Mouse (Mus musculus) midbrain, postnatal 0 days (tissue): ENCODE data around the gene Ppp1r14d. TPM values are rescaled to one million over a fixed set of nuclear protein-coding genes. Genes with fewer than 3 reads are reported as not detected.

ENCODE experiments used
- ATAC-seq: fragments of 200-750 bp; cut with Nextera tagmentation; 2 replicates; pipeline ENCODE4 v1.8.0; 2017; ENCODE audit warnings: moderate number of reproducible peaks, mild to moderate bottlenecking, moderate TSS enrichment, moderate library complexity; ENCODE audit not compliant: low FRiP score
- DNase-seq: peaks from one replicate; pipeline ENCODE4 v3.0.0-alpha.2; 2015; ENCODE audit warnings: low spot score
- H3K27ac ChIP-seq: fragments of 300-500 bp; sonication (generic); 2 replicates; pipeline ENCODE4 v1.5.1; 2014; ENCODE audit warnings: low read depth, mild to moderate bottlenecking, low read length, mixed read lengths
- H3K27me3 ChIP-seq: fragments of 300-500 bp; sonication (generic); 2 replicates; pipeline ENCODE4 v1.6.1; 2014; ENCODE audit warnings: low read length, control low read depth, mixed read lengths; ENCODE audit not compliant: insufficient read depth
- H3K36me3 ChIP-seq: fragments of 300-500 bp; sonication (generic); 2 replicates; pipeline ENCODE4 v1.6.1; 2014; ENCODE audit warnings: low read length, control low read depth, mixed read lengths; ENCODE audit not compliant: insufficient read depth
- H3K4me1 ChIP-seq: fragments of 300-500 bp; sonication (generic); 2 replicates; pipeline ENCODE4 v1.6.1; 2014; ENCODE audit warnings: mild to moderate bottlenecking, control low read depth, antibody characterized with exemption, low read length, mixed read lengths; ENCODE audit not compliant: insufficient read depth
- H3K4me2 ChIP-seq: fragments of 300-500 bp; sonication (generic); 2 replicates; pipeline ENCODE4 v1.6.1; 2014; ENCODE audit warnings: low read depth, mild to moderate bottlenecking, low read length, mixed read lengths; ENCODE audit not compliant: poor library complexity, severe bottlenecking
- H3K4me3 ChIP-seq: fragments of 300-500 bp; sonication (generic); 2 replicates; pipeline ENCODE4 v1.5.1; 2014; ENCODE audit warnings: low read depth, mild to moderate bottlenecking, low read length, moderate library complexity
- H3K9ac ChIP-seq: fragments of 300-500 bp; sonication (generic); replicated peaks from 2 replicates; pipeline ENCODE4 v1.6.1; 2014; ENCODE audit warnings: mild to moderate bottlenecking, low read length, moderate library complexity, mixed read lengths; ENCODE audit not compliant: poor library complexity, severe bottlenecking
- H3K9me3 ChIP-seq: fragments of 300-500 bp; sonication (generic); 2 replicates; pipeline ENCODE4 v1.6.1; 2016; ENCODE audit warnings: low read length, control low read depth
- CTCF ChIP-seq: IDR thresholded peaks from 2 replicates; pipeline ENCODE4 v1.5.1; 2016; ENCODE audit warnings: antibody characterized with exemption, mild to moderate bottlenecking
- WGBS: fragments of 180-500 bp; shearing (Covaris S2); extraction: QIAGEN DNeasy Blood & Tissue Kit; methylation state at CpG from one replicate; pipeline ENCODE4 v1.1.7; 2014; 5-methylcytosine and 5-hydroxymethylcytosine counted together
- polyA plus RNA-seq: library from polyadenylated mRNA; unstranded; fragments of >200 nt; fragmentation: Nextera tagmentation; extraction: Ambion mirVana; gene quantifications from 2 replicates; pipeline ENCODE4 v1.2.1, GENCODE M21; 2015
- total RNA-seq: library from RNA; depleted of rRNA; stranded (reverse); fragments of >200 nt; gene quantifications from 2 replicates; pipeline ENCODE4 v1.2.3, GENCODE M21; 2014

Gene Ppp1r14d
- total and polyA plus RNA-seq, 2 experiments from 2014 or later, result not detected

DNA sequence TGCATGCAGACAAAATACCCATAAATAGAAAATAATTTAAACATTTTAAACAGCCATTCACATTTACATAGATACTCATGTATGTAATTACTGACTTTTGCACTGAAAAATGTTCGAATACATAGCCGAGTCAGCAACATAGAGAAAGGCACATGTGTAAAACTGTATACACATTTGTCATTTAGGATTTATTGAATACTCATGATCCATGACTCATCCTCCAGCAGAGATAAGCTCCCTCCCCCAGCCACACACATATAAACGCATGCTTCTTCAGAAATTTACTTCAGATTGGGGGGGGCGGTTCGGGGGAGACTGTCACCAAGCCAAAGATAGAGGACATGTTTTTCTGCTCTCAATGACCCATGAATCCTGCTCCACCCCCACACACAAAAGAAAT, 34.1 kb upstream of the Ppp1r14d start:
- DNase-seq (no peak), ATAC-seq (no peak)
- 79% methylated on average over 5 of the region's 5 CpGs for WGBS
- H3K4me3 ChIP-seq, result no peak overlapping the region
- H3K9me3 ChIP-seq, result no peaks in the 10 kb centered on the region
- no peak overlapping the region for H3K27ac ChIP-seq
- H3K4me1 ChIP-seq, result 0 out of 2 replicates have a peak, but pooled peaks cover 3% of the 10 kb centered on the region
- H3K9ac ChIP-seq, result no peak overlapping the region
- no peaks in the 10 kb centered on the region for H3K36me3 ChIP-seq
- TF ChIP-seq CTCF, result no peak
- no peak overlapping the region for H3K4me2 ChIP-seq
- H3K27me3 ChIP-seq, result no peaks in the 10 kb centered on the region

DNA sequence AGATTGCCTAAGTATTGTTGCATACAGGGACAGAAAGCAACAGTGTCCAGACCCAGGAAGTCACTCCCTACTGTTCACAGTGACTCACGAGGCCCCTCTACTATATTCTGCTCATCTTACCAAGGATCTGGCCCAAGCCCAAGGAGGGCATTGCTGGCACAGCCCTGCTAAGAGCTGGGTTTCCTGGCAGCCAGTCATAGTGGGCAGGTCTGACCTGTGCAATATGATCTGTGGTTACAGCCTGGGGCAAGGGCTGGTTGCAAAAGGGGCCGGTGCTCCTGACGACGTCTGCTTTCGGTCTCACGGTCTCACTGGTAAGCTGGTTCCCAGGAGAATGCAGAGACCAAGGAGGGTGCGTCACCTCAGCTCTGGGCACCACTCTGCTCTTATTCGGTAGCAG, 33.3 kb upstream of the Ppp1r14d start:
- Histone ChIP-seq H3K27me3 (no peaks in the 10 kb centered on the region), H3K36me3 (no peaks in the 10 kb centered on the region), H3K4me3 (no peak overlapping the region), H3K4me1 (no peaks in the 10 kb centered on the region), H3K4me2 (no peak overlapping the region), H3K9ac (no peak overlapping the region), H3K9me3 (no peaks in the 10 kb centered on the region), H3K27ac (no peak overlapping the region)
- ATAC-seq (0 out of 2 replicates have a peak, but pooled peaks have one; percentile 52), DNase-seq (peak; percentile 71)
- 42% methylated on average over 8 of the region's 8 CpGs for WGBS
- TF ChIP-seq CTCF, result no peak

DNA sequence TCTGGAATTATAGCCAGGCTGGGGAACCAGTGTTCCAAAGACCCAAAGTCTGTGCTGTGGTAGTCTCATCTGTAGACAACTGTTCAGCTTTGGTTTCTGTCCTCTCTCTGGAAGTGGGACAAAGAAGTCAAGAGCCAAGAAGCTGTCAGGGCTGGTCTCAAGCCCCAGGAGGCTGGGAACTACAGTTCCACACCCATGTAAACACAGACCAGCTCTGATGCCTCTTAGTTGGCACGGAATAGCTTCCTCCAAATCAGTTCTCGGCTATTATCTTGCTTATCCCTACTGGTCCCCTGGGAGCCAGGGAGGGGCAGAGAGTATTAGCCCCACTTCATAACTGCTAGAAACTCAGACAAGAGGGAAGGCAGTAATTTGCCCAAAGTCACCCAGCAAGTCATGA, 31.6 kb upstream of the Ppp1r14d start:
- ATAC-seq (no peak), DNase-seq (peak; percentile 42)
- Histone ChIP-seq H3K4me3 (no peak overlapping the region), H3K4me1 (no peaks in the 10 kb centered on the region), H3K9me3 (no peaks in the 10 kb centered on the region), H3K27ac (no peak overlapping the region), H3K9ac (no peak overlapping the region), H3K27me3 (no peaks in the 10 kb centered on the region), H3K36me3 (no peaks in the 10 kb centered on the region), H3K4me2 (no peak overlapping the region)
- TF ChIP-seq CTCF, result no peak
- WGBS, result 35% methylated on average over 2 of the region's 2 CpGs

DNA sequence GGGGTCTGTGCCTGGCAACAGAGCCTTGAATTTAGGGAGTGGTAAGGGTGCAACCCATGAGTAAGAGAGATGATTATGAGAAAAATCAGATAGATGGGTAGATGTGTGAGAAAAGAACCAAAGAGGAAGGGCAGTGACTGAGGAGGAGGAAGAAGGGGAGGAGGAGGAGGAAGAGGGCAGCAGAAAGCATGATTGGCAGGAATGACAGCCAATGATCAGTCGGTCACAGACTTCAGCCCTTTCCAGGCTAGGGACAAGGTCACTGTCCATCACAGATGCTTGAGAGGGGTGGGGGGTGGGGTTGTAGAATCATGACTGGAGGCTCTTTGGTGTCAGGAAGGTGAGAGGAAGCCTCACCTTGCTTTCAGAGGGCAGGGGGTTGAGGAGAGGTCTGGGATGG, 30.8 kb upstream of the Ppp1r14d start:
- no peak overlapping the region for H3K4me2 ChIP-seq
- no peak overlapping the region for H3K9ac ChIP-seq
- TF ChIP-seq CTCF, result no peak
- H3K36me3 ChIP-seq, result no peaks in the 10 kb centered on the region
- H3K9me3 ChIP-seq, result no peaks in the 10 kb centered on the region
- no peak overlapping the region for H3K4me3 ChIP-seq
- DNase-seq (no peak), ATAC-seq (no peak)
- no peaks in the 10 kb centered on the region for H3K4me1 ChIP-seq
- WGBS, result 67% methylated on average over 1 of the region's 1 CpGs
- peaks cover under 1% of the 10 kb centered on the region; the same call in 1 of the 2 replicates for H3K27me3 ChIP-seq
- no peak overlapping the region for H3K27ac ChIP-seq

DNA sequence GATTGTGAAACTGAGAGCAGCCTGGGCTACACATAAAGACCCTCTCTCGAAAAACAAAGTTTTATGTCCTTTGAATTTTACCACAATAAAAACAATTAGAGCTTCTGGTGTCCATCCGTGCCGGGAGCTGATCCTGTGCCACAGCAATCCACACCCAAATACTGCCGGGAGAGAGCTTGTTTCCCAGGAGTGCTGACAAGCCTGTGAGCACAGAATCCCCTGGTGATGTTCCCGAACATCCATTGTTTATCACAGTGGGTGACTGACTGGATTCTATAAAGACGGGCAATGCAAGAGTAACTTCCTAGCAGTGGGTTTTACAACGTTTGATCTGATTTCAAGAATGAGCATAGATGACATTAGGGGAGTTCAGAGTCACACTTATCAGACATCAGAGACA, 25.3 kb upstream of the Ppp1r14d start:
- no peak overlapping the region for H3K9ac ChIP-seq
- H3K4me3 ChIP-seq, result no peak overlapping the region
- no peak overlapping the region for H3K27ac ChIP-seq
- WGBS, result 4% methylated on average over 7 of the region's 7 CpGs
- H3K4me2 ChIP-seq, result no peak overlapping the region
- no peaks in the 10 kb centered on the region for H3K9me3 ChIP-seq
- H3K27me3 ChIP-seq, result peaks cover 6% of the 10 kb centered on the region; the same call in 1 of the 2 replicates
- ATAC-seq (no peak), DNase-seq (no peak)
- no peaks in the 10 kb centered on the region for H3K36me3 ChIP-seq
- no peak for TF ChIP-seq CTCF
- H3K4me1 ChIP-seq, result no peaks in the 10 kb centered on the region

DNA sequence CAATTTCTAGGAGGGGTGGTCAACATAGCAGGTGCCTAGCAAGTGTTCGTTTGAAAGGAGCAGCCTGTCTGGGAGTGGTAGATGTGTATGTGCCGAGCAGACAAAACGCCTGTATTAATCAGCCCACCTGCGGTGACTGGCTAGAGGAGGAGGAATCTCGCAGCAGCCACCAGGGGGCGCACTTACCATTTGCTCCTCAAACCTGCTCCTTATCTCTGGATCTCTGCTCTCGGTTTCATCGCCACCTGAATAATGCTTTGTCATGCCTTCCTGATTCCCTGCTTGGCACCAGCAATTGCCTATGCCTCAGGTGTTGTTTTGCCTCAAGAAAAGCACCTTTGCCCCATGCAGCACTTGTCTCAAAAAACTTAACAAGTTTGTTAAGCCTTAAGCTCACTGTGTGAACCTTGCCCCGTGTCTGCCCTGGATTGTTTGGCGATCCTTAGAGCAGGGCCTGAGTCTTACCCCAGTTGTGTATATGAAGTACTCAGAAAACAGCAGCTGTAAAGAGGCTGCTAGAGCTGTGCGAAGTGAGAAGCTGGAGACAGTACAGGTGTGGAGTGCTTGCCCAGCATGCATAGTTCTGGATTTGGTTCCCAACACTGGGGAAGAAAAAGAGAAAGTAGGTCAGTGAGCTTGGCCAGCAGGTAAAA, 21.2 kb upstream of the Ppp1r14d start:
- no peaks in the 10 kb centered on the region for H3K4me1 ChIP-seq
- no peak overlapping the region for H3K27ac ChIP-seq
- DNase-seq (peak; percentile 82), ATAC-seq (no peak)
- H3K9me3 ChIP-seq, result no peaks in the 10 kb centered on the region
- peaks cover 6% of the 10 kb centered on the region; the same call in 1 of the 2 replicates for H3K27me3 ChIP-seq
- TF ChIP-seq CTCF, result peak; percentile 84
- H3K4me3 ChIP-seq, result no peak overlapping the region
- no peak overlapping the region for H3K9ac ChIP-seq
- 19% methylated on average over 11 of the region's 11 CpGs for WGBS
- no peak overlapping the region for H3K4me2 ChIP-seq
- H3K36me3 ChIP-seq, result no peaks in the 10 kb centered on the region
